Mouse (Mus musculus): Measurements from ENCODE around the gene Epb41l1. TPM values are rescaled to one million over a fixed set of nuclear protein-coding genes. Genes with fewer than 3 reads are reported as not detected.
"Not testable (repeated sequence)": the region's sequence is repeated elsewhere in the genome, so short reads cannot be mapped to it uniquely, and the experiment has no call there.

Gene Epb41l1
- total and polyA plus RNA-seq, 2 experiments from 2014 or later: 10.0 to 211 TPM

- Histone ChIP-seq H3K27me3 (ENCODE audit: insufficient read depth, low read length) (no peaks in the 10 kb centered on the region), H3K4me1 (ENCODE audit: insufficient read depth) (no peaks in the 10 kb centered on the region), H3K36me3 (ENCODE audit: insufficient read depth) (no peaks in the 10 kb centered on the region), H3K9me3 (ENCODE audit: low read length) (no peaks in the 10 kb centered on the region), H3K27ac (ENCODE audit: low read depth, low read length) (no peak overlapping the region), H3K4me2 (ENCODE audit: low read depth) (peak overlapping the region; percentile 19; the same call in 1 of the 2 replicates), H3K9ac (no peak overlapping the region), H3K4me3 (ENCODE audit: low read depth, low read length) (no peak overlapping the region)
- ATAC-seq: peak; percentile 96
- peak; percentile 65 for DNase-seq
- WGBS: 20% methylated on average over 8 of the region's 8 CpGs
- TF ChIP-seq CTCF (IDR thresholded peaks at IDR 0.05; ENCODE audit: low read depth): no peak
Measured at GRCm38 (mm10) chr2:156408168-156408567, 12.5 kb upstream of the Epb41l1 start.

GRCm38 (mm10) chr2:156411348-156411747 lies 9.4 kb upstream of the Epb41l1 start:
- ATAC-seq; H3K27me3 ChIP-seq (ENCODE audit: insufficient read depth, low read length); H3K4me1 ChIP-seq (ENCODE audit: insufficient read depth); DNase-seq; H3K9ac ChIP-seq; H3K4me3 ChIP-seq (ENCODE audit: low read depth, low read length); H3K27ac ChIP-seq (ENCODE audit: low read depth, low read length); H3K9me3 ChIP-seq (ENCODE audit: low read length); H3K36me3 ChIP-seq (ENCODE audit: insufficient read depth); H3K4me2 ChIP-seq (ENCODE audit: low read depth): not testable (repeated sequence)
- WGBS: 88% methylated on average over 4 of the region's 7 CpGs
- 0 out of 2 replicates have a peak, but pooled peaks have one; percentile 4 for TF ChIP-seq CTCF (IDR thresholded peaks at IDR 0.05; ENCODE audit: low read depth)

GRCm38 (mm10) chr2:156414996-156415395 lies 5.7 kb upstream of the Epb41l1 start:
- H3K4me3 ChIP-seq (ENCODE audit: low read depth, low read length): no peak overlapping the region
- H3K4me2 ChIP-seq (ENCODE audit: low read depth): no peak overlapping the region
- 96% methylated on average over 2 of the region's 2 CpGs for WGBS
- DNase-seq: no peak
- TF ChIP-seq CTCF (IDR thresholded peaks at IDR 0.05; ENCODE audit: low read depth): no peak
- no peaks in the 10 kb centered on the region for H3K9me3 ChIP-seq (ENCODE audit: low read length)
- no peaks in the 10 kb centered on the region for H3K27me3 ChIP-seq (ENCODE audit: insufficient read depth, low read length)
- no peaks in the 10 kb centered on the region; the same call in 1 of the 2 replicates for H3K4me1 ChIP-seq (ENCODE audit: insufficient read depth)
- no peak for ATAC-seq
- no peak overlapping the region for H3K27ac ChIP-seq (ENCODE audit: low read depth, low read length)
- no peaks in the 10 kb centered on the region for H3K36me3 ChIP-seq (ENCODE audit: insufficient read depth)
- H3K9ac ChIP-seq: no peak overlapping the region

GRCm38 (mm10) chr2:156415674-156416073 lies 5.0 kb upstream of the Epb41l1 start:
- Histone ChIP-seq H3K36me3 (ENCODE audit: insufficient read depth) (no peaks in the 10 kb centered on the region), H3K27me3 (ENCODE audit: insufficient read depth, low read length) (no peaks in the 10 kb centered on the region), H3K9me3 (ENCODE audit: low read length) (no peaks in the 10 kb centered on the region), H3K4me3 (ENCODE audit: low read depth, low read length) (no peak overlapping the region), H3K9ac (no peak overlapping the region), H3K4me1 (ENCODE audit: insufficient read depth) (no peaks in the 10 kb centered on the region; the same call in 1 of the 2 replicates), H3K4me2 (ENCODE audit: low read depth) (no peak overlapping the region), H3K27ac (ENCODE audit: low read depth, low read length) (no peak overlapping the region)
- WGBS: 73% methylated on average over 5 of the region's 5 CpGs
- DNase-seq: no peak
- TF ChIP-seq CTCF (IDR thresholded peaks at IDR 0.05; ENCODE audit: low read depth): no peak
- no peak for ATAC-seq

- no peak overlapping the region for H3K9ac ChIP-seq
- no peaks in the 10 kb centered on the region for H3K9me3 ChIP-seq (ENCODE audit: low read length)
- no peaks in the 10 kb centered on the region for H3K27me3 ChIP-seq (ENCODE audit: insufficient read depth, low read length)
- WGBS: 74% methylated on average over 1 of the region's 1 CpGs
- ATAC-seq (no peak), DNase-seq (no peak)
- H3K36me3 ChIP-seq (ENCODE audit: insufficient read depth): no peaks in the 10 kb centered on the region
- H3K4me3 ChIP-seq (ENCODE audit: low read depth, low read length): no peak overlapping the region
- no peaks in the 10 kb centered on the region; the same call in 1 of the 2 replicates for H3K4me1 ChIP-seq (ENCODE audit: insufficient read depth)
- H3K4me2 ChIP-seq (ENCODE audit: low read depth): no peak overlapping the region
- H3K27ac ChIP-seq (ENCODE audit: low read depth, low read length): no peak overlapping the region
- no peak for TF ChIP-seq CTCF (IDR thresholded peaks at IDR 0.05; ENCODE audit: low read depth)
Measured at GRCm38 (mm10) chr2:156417194-156417593, 3.5 kb upstream of the Epb41l1 start.

- no peak for TF ChIP-seq CTCF (IDR thresholded peaks at IDR 0.05; ENCODE audit: low read depth)
- Histone ChIP-seq H3K4me1 (ENCODE audit: insufficient read depth) (peaks cover 2% of the 10 kb centered on the region; the same call in 1 of the 2 replicates), H3K27ac (ENCODE audit: low read depth, low read length) (no peak overlapping the region), H3K9me3 (ENCODE audit: low read length) (no peaks in the 10 kb centered on the region), H3K36me3 (ENCODE audit: insufficient read depth) (no peaks in the 10 kb centered on the region), H3K9ac (no peak overlapping the region), H3K4me2 (ENCODE audit: low read depth) (no peak overlapping the region), H3K4me3 (ENCODE audit: low read depth, low read length) (no peak overlapping the region), H3K27me3 (ENCODE audit: insufficient read depth, low read length) (no peaks in the 10 kb centered on the region)
- 86% methylated on average over 5 of the region's 5 CpGs for WGBS
- no peak for DNase-seq
- ATAC-seq: no peak
Measured at GRCm38 (mm10) chr2:156418467-156418866, 2.2 kb upstream of the Epb41l1 start.

- Histone ChIP-seq H3K9ac (peak overlapping the region; percentile 92), H3K9me3 (ENCODE audit: low read length) (no peaks in the 10 kb centered on the region), H3K27me3 (ENCODE audit: insufficient read depth, low read length) (no peaks in the 10 kb centered on the region), H3K4me2 (ENCODE audit: low read depth) (peak overlapping the region; percentile 74), H3K27ac (ENCODE audit: low read depth, low read length) (peak overlapping the region; percentile 93), H3K4me3 (ENCODE audit: low read depth, low read length) (peak overlapping the region; percentile 81), H3K4me1 (ENCODE audit: insufficient read depth) (peaks cover 11% of the 10 kb centered on the region; the same call in 1 of the 2 replicates), H3K36me3 (ENCODE audit: insufficient read depth) (no peaks in the 10 kb centered on the region)
- DNase-seq (no peak), ATAC-seq (peak; percentile 4; the same call in 1 of the 2 replicates)
- no peak for TF ChIP-seq CTCF (IDR thresholded peaks at IDR 0.05; ENCODE audit: low read depth)
- 9% methylated on average over 14 of the region's 14 CpGs for WGBS
Measured at GRCm38 (mm10) chr2:156420327-156420693, 399 bp upstream of the Epb41l1 start.

Measured in forebrain, postnatal 0 days (tissue).